Mouse (Mus musculus) CH12.LX (cell line): ENCODE data around the gene Rbbp8nl. TPM values are rescaled to one million over a fixed set of nuclear protein-coding genes. Genes with fewer than 3 reads are reported as not detected.

ENCODE experiments used
- DNase-seq: peaks from one replicate; pipeline ENCODE4 v3.0.0-alpha.2; 2013; ENCODE audit errors: extremely low read depth
- H3K27ac ChIP-seq: 2 replicates; pipeline ENCODE4 v1.5.1; 2012; ENCODE audit warnings: low read depth, mild to moderate bottlenecking, control low read depth, moderate library complexity; ENCODE audit not compliant: insufficient read depth
- H3K27me3 ChIP-seq: replicated peaks from 2 replicates; pipeline ENCODE3; 2012; ENCODE audit warnings: inconsistent platforms
- H3K36me3 ChIP-seq, 2 experiments: replicated peaks in 1 of 2; 2 replicates each; pipeline versions ENCODE3 to v1.6.1; 2012; ENCODE audit warnings: inconsistent platforms in 1 of 2, low read length in 1 of 2, mild to moderate bottlenecking in 1 of 2, mixed read lengths in 1 of 2, moderate library complexity in 1 of 2; ENCODE audit not compliant: control insufficient read depth in 1 of 2, insufficient read depth in 1 of 2
- H3K4me1 ChIP-seq, 2 experiments: 2 replicates each; pipeline ENCODE4 v1.6.1; 2012; ENCODE audit warnings: inconsistent platforms in 1 of 2, moderate library complexity in 1 of 2; ENCODE audit not compliant: insufficient read depth in 2 of 2, control insufficient read depth in 1 of 2
- H3K4me2 ChIP-seq: 2 replicates; pipeline ENCODE4 v1.6.1; 2012; ENCODE audit warnings: low read depth, mild to moderate bottlenecking, control low read depth; ENCODE audit not compliant: poor library complexity, insufficient read depth, severe bottlenecking
- H3K4me3 ChIP-seq, 3 experiments: fragments of 150-350 bp in 1 of 3; sonication (generic) in 1 of 3; replicated peaks in 1 of 3; 2 replicates each; pipeline versions ENCODE3 to v1.5.1; 2011 to 2012; ENCODE audit warnings: low read depth in 2 of 3, low read length in 2 of 3, mild to moderate bottlenecking in 2 of 3, moderate library complexity in 2 of 3, control low read depth in 1 of 3, improper control_type of control experiment in 1 of 3, inconsistent platforms in 1 of 3, mixed read lengths in 1 of 3; ENCODE audit not compliant: poor library complexity in 1 of 3
- H3K79me2 ChIP-seq: replicated peaks from 2 replicates; pipeline ENCODE4 v1.6.1; 2012; ENCODE audit warnings: mild to moderate bottlenecking, moderate library complexity; ENCODE audit not compliant: control insufficient read depth, poor library complexity, insufficient read depth, severe bottlenecking; ENCODE audit errors: extremely low read depth
- H3K9ac ChIP-seq: 2 replicates; pipeline ENCODE4 v1.6.1; 2012; ENCODE audit warnings: low read depth, mild to moderate bottlenecking, control low read depth, moderate library complexity; ENCODE audit not compliant: insufficient read depth
- H3K9me3 ChIP-seq: replicated peaks from 2 replicates; pipeline ENCODE3; 2012; ENCODE audit warnings: low read length, inconsistent platforms, mixed read lengths
- BHLHE40 ChIP-seq: IDR thresholded peaks from 2 replicates; pipeline ENCODE4 v1.6.1; 2011; ENCODE audit warnings: mild to moderate bottlenecking, low read depth, low read length, improper control_type of control experiment
- CTCF ChIP-seq, 2 experiments: IDR thresholded peaks in 1 of 2; conservative IDR thresholded peaks in 1 of 2; 2 replicates each; pipeline ENCODE4 v1.5.1; 2011 to 2012; ENCODE audit warnings: low read depth in 2 of 2, low read length in 2 of 2, improper control_type of control experiment in 1 of 2, inconsistent platforms in 1 of 2, mild to moderate bottlenecking in 1 of 2, moderate library complexity in 1 of 2
- E2F4 ChIP-seq: IDR thresholded peaks from 2 replicates; pipeline ENCODE4 v1.6.1; 2011; ENCODE audit warnings: low read depth, low read length, improper control_type of control experiment; ENCODE audit not compliant: insufficient replicate concordance
- ELF1 ChIP-seq: IDR thresholded peaks from 2 replicates; pipeline ENCODE4 v1.6.1; 2014; ENCODE audit warnings: low read depth, mild to moderate bottlenecking, inconsistent platforms, low read length, improper control_type of control experiment
- ETS1 ChIP-seq: conservative IDR thresholded peaks from 2 replicates; pipeline ENCODE4 v1.6.1; 2012; ENCODE audit warnings: low read depth, mild to moderate bottlenecking, inconsistent platforms, low read length, improper control_type of control experiment, moderate library complexity
- HCFC1 ChIP-seq: IDR thresholded peaks from 2 replicates; pipeline ENCODE4 v1.6.1; 2012; ENCODE audit warnings: low read depth, mild to moderate bottlenecking, inconsistent platforms, low read length, improper control_type of control experiment
- JUN ChIP-seq: IDR thresholded peaks from 2 replicates; pipeline ENCODE4 v1.6.1; 2011; ENCODE audit warnings: low read depth, mild to moderate bottlenecking, low read length, improper control_type of control experiment, moderate library complexity; ENCODE audit not compliant: insufficient read depth
- JUND ChIP-seq: conservative IDR thresholded peaks from 2 replicates; pipeline ENCODE4 v1.6.1; 2011; ENCODE audit warnings: low read depth, low read length, improper control_type of control experiment
- MAX ChIP-seq: IDR thresholded peaks from 2 replicates; pipeline ENCODE4 v1.6.1; 2011; ENCODE audit warnings: low read length, improper control_type of control experiment
- MAZ ChIP-seq: IDR thresholded peaks from 2 replicates; pipeline ENCODE4 v1.6.1; 2012; ENCODE audit warnings: low read depth, mild to moderate bottlenecking, inconsistent platforms, low read length, improper control_type of control experiment, moderate library complexity
- MEF2A ChIP-seq: IDR thresholded peaks from 2 replicates; pipeline ENCODE4 v1.6.1; 2014; ENCODE audit warnings: low read depth, mild to moderate bottlenecking, inconsistent platforms, low read length, improper control_type of control experiment, borderline replicate concordance
- MYC ChIP-seq: IDR thresholded peaks from 2 replicates; pipeline ENCODE4 v1.6.1; 2011; ENCODE audit warnings: low read depth, mild to moderate bottlenecking, improper control_type of control experiment, low read length
- NELFE ChIP-seq: IDR thresholded peaks from 2 replicates; pipeline ENCODE4 v1.6.1; 2011; ENCODE audit warnings: low read depth, low read length, improper control_type of control experiment
- NRF1 ChIP-seq: IDR thresholded peaks from 2 replicates; pipeline ENCODE4 v1.6.1; 2014; ENCODE audit warnings: low read depth, mild to moderate bottlenecking, inconsistent platforms, low read length, improper control_type of control experiment, moderate library complexity
- POLR2AphosphoS2 ChIP-seq: IDR thresholded peaks from 2 replicates; pipeline ENCODE4 v1.6.1; 2011; ENCODE audit warnings: low read depth, low read length, improper control_type of control experiment
- RAD21 ChIP-seq: IDR thresholded peaks from 2 replicates; pipeline ENCODE4 v1.6.1; 2011; ENCODE audit warnings: low read depth, mild to moderate bottlenecking, low read length, improper control_type of control experiment, moderate library complexity
- RCOR1 ChIP-seq: conservative IDR thresholded peaks from 2 replicates; pipeline ENCODE4 v1.6.1; 2012; ENCODE audit warnings: low read depth, mild to moderate bottlenecking, inconsistent platforms, low read length, improper control_type of control experiment
- SIN3A ChIP-seq: IDR thresholded peaks from 2 replicates; pipeline ENCODE4 v1.6.1; 2012; ENCODE audit warnings: low read length, improper control_type of control experiment, inconsistent platforms
- TBP ChIP-seq: conservative IDR thresholded peaks from 2 replicates; pipeline ENCODE4 v1.6.1; 2011; ENCODE audit warnings: low read depth, low read length, improper control_type of control experiment
- ZC3H11A ChIP-seq: IDR thresholded peaks from 2 replicates; pipeline ENCODE4 v1.6.1; 2012; ENCODE audit warnings: low read depth, mild to moderate bottlenecking, inconsistent platforms, low read length, improper control_type of control experiment
- ZKSCAN1 ChIP-seq: IDR thresholded peaks from 2 replicates; pipeline ENCODE4 v1.6.1; 2012; ENCODE audit warnings: low read depth, inconsistent platforms, low read length, improper control_type of control experiment, borderline replicate concordance
- ZMIZ1 ChIP-seq: IDR thresholded peaks from 2 replicates; pipeline ENCODE4 v1.6.1; 2012; ENCODE audit warnings: low read depth, mild to moderate bottlenecking, inconsistent platforms, low read length, improper control_type of control experiment
- ZNF384 ChIP-seq: IDR thresholded peaks from 2 replicates; pipeline ENCODE4 v1.6.1; 2012; ENCODE audit warnings: low read depth, low read length, improper control_type of control experiment, inconsistent platforms
- dilution Hi-C: fragments of 300-500 bp; cut with MboI; formaldehyde crosslinking; loops from 2 replicates; pipeline ENCODE4 v1.14.3; 2020; ENCODE audit warnings: low sequenced_read_pairs; ENCODE audit not compliant: extremely low pct_unique_long_range_greater_than_20kb, extremely low pct_ligation_motif_present
- in situ Hi-C: fragments of 300-500 bp; cut with MboI; formaldehyde crosslinking; loops from 3 replicates; pipeline ENCODE4 v1.14.3; 2019; ENCODE audit warnings: low sequenced_read_pairs, low pct_ligation_motif_present, low pct_unique_long_range_greater_than_20kb, mixed read lengths
- polyA plus RNA-seq: library from polyadenylated mRNA; unstranded; fragments of >175 nt; gene quantifications from 2 replicates; pipeline ENCODE4 v1.2.1, GENCODE M21; 2012; ENCODE audit warnings: low read depth; ENCODE audit not compliant: insufficient read length
- total RNA-seq, 2 experiments: library from RNA; depleted of rRNA; stranded (reverse); fragments of 300-350 nt in 1 of 2; fragments of >200 nt in 1 of 2; gene quantifications; 2 replicates each; pipeline ENCODE4 v1.2.3; 2012 to 2014

Gene Rbbp8nl
- total and polyA plus RNA-seq, 3 experiments = not detected

- dilution Hi-C loops = no loop called here
- TF ChIP-seq MAX (no peak), ZNF384 (peak; percentile 72)
- Histone ChIP-seq H3K27ac (no peak overlapping the region), H3K9ac (0 out of 2 replicates have a peak overlapping the region, but pooled peaks have one; percentile 67), H3K4me1 (peaks cover 0 to 27% of the 10 kb centered on the region in 2 experiments; a peak in 3 of 4 replicates), H3K27me3 (no peaks in the 10 kb centered on the region), H3K9me3 (no peaks in the 10 kb centered on the region), H3K36me3 (peaks cover 25 to 36% of the 10 kb centered on the region in 2 experiments), H3K4me2 (peak overlapping the region; percentile 41), H3K4me3 (peak overlapping the region in 2 of 3 experiments; percentile 57 to 77), H3K79me2 (peaks cover 14% of the 10 kb centered on the region)
- no peak for DNase-seq
- in situ Hi-C loops = loop anchor here (10.0 kb wide), 1 partner anchor 341 kb away; no protein-coding TSS in a partner anchor
Measured at GRCm38 (mm10) chr2:180255701-180256100, 34.0 kb downstream of the Rbbp8nl start.

GRCm38 (mm10) chr2:180254436-180255209, 35.1 kb downstream of the Rbbp8nl start:
- Histone ChIP-seq H3K36me3 (peaks cover 14 to 26% of the 10 kb centered on the region in 2 experiments), H3K79me2 (peaks cover 14% of the 10 kb centered on the region), H3K9ac (no peak overlapping the region), H3K4me2 (no peak overlapping the region), H3K27me3 (no peaks in the 10 kb centered on the region), H3K4me1 (peaks cover 0 to 23% of the 10 kb centered on the region in 2 experiments; a peak in 3 of 4 replicates), H3K27ac (no peak overlapping the region), H3K9me3 (no peaks in the 10 kb centered on the region), H3K4me3 (no peak overlapping the region)
- no peak for DNase-seq
- in situ Hi-C loops = loop anchor here (5.0 to 10.0 kb wide), 2 partner anchors 72 to 340 kb away; no protein-coding TSS in a partner anchor
- dilution Hi-C loops = no loop called here
- TF ChIP-seq ZKSCAN1 (no peak), MAZ (no peak), NRF1 (no peak), MYC (no peak), CTCF (conservative IDR thresholded peaks at IDR 0.05 in 1 of 2, IDR thresholded peaks at IDR 0.05 in 1 of 2; ENCODE audit: low read depth in 2 of 2, low read length in 2 of 2) (no peak), ZMIZ1 (no peak)

- Histone ChIP-seq H3K27me3 (no peaks in the 10 kb centered on the region), H3K27ac (no peak overlapping the region), H3K4me2 (no peak overlapping the region), H3K4me3 (no peak overlapping the region), H3K79me2 (no peaks in the 10 kb centered on the region), H3K9ac (no peak overlapping the region), H3K9me3 (no peaks in the 10 kb centered on the region), H3K4me1 (peaks cover 0 to 9% of the 10 kb centered on the region in 2 experiments; a peak in 3 of 4 replicates), H3K36me3 (peaks cover 0 to 7% of the 10 kb centered on the region in 2 experiments)
- no peak for DNase-seq
- dilution Hi-C loops (no loop called here), in situ Hi-C loops (loop anchor here (5.0 to 10.0 kb wide), 2 partner anchors 70 to 337 kb away; no protein-coding TSS in a partner anchor)
- no peak for TF ChIP-seq SIN3A
- TF ChIP-seq MYC = no peak
- TF ChIP-seq MAZ = no peak
- no peak for TF ChIP-seq HCFC1
- no peak for TF ChIP-seq RAD21
- TF ChIP-seq MEF2A = no peak
- TF ChIP-seq ETS1 = no peak
- no peak for TF ChIP-seq ZC3H11A
- TF ChIP-seq TBP = no peak
- no peak for TF ChIP-seq ZNF384
- TF ChIP-seq ZKSCAN1 = no peak
- TF ChIP-seq ZMIZ1 = no peak
- TF ChIP-seq POLR2AphosphoS2 = no peak
- no peak for TF ChIP-seq RCOR1
- TF ChIP-seq BHLHE40 = no peak
- TF ChIP-seq NELFE = no peak
- no peak for TF ChIP-seq E2F4
- TF ChIP-seq JUND = no peak
- TF ChIP-seq JUN = no peak
- TF ChIP-seq ELF1 = no peak
Measured at GRCm38 (mm10) chr2:180251838-180252237, 37.8 kb downstream of the Rbbp8nl start.
